Mouse (Mus musculus): ENCODE data around the gene Ldb1.

Ldb1 gene

GRCm38 (mm10) chr19:46044993-46045695 is at the start of gene Ldb1:
Gene Ldb1, minus strand, starts transcription at chr19:46045214.
- peak; percentile 89 to 91 for DNase-seq (ENCODE audit: low spot score in 2 of 2)

GRCm38 (mm10) chr19:46094144-46094543 is 49.1 kb upstream of the Ldb1 start:
- no peak for DNase-seq (ENCODE audit: low spot score in 2 of 2)

- no peak for DNase-seq (ENCODE audit: low spot score in 2 of 2)
Observed at GRCm38 (mm10) chr19:46091641-46092040, 46.6 kb upstream of the Ldb1 start.

GRCm38 (mm10) chr19:46087871-46088270 is 42.9 kb upstream of the Ldb1 start:
- no peak for DNase-seq (ENCODE audit: low spot score in 2 of 2)

- DNase-seq (ENCODE audit: low spot score in 2 of 2): peak in 1 of 2 experiments; percentile 75
Observed at GRCm38 (mm10) chr19:46086337-46086736, 41.3 kb upstream of the Ldb1 start.

- DNase-seq (ENCODE audit: low spot score in 2 of 2): no peak
Observed at GRCm38 (mm10) chr19:46085185-46085584, 40.2 kb upstream of the Ldb1 start.

GRCm38 (mm10) chr19:46078535-46078934 is 33.5 kb upstream of the Ldb1 start:
- DNase-seq (ENCODE audit: low spot score in 2 of 2): no peak

- DNase-seq (ENCODE audit: low spot score in 2 of 2): peak; percentile 100
Observed at GRCm38 (mm10) chr19:46075616-46076607, 30.9 kb upstream of the Ldb1 start, which contains the start of gene Nolc1. Gene Nolc1, plus strand, starts transcription at chr19:46075863.

GRCm38 (mm10) chr19:46074266-46074665 is 29.3 kb upstream of the Ldb1 start:
- DNase-seq (ENCODE audit: low spot score in 2 of 2): no peak

- DNase-seq (ENCODE audit: low spot score in 2 of 2): no peak
Observed at GRCm38 (mm10) chr19:46073285-46073684, 28.3 kb upstream of the Ldb1 start.

- DNase-seq (ENCODE audit: low spot score in 2 of 2): no peak
Observed at GRCm38 (mm10) chr19:46068054-46068453, 23.0 kb upstream of the Ldb1 start.

GRCm38 (mm10) chr19:46060845-46061244 is 15.8 kb upstream of the Ldb1 start:
- DNase-seq (ENCODE audit: low spot score in 2 of 2): no peak

- DNase-seq (ENCODE audit: low spot score in 2 of 2): no peak
Observed at GRCm38 (mm10) chr19:46058466-46058865, 13.5 kb upstream of the Ldb1 start.

- DNase-seq (ENCODE audit: low spot score in 2 of 2): peak; percentile 88
Observed at GRCm38 (mm10) chr19:46056947-46057607, 12.1 kb upstream of the Ldb1 start.

GRCm38 (mm10) chr19:46056388-46056946 is 11.5 kb upstream of the Ldb1 start:
- DNase-seq (ENCODE audit: low spot score in 2 of 2): peak; percentile 96 to 97

- DNase-seq (ENCODE audit: low spot score in 2 of 2): peak in 1 of 2 experiments; percentile 58
Observed at GRCm38 (mm10) chr19:46055752-46056387, 10.9 kb upstream of the Ldb1 start.

GRCm38 (mm10) chr19:46050462-46050861 is 5.4 kb upstream of the Ldb1 start:
- no peak for DNase-seq (ENCODE audit: low spot score in 2 of 2)

GRCm38 (mm10) chr19:46049129-46049528 is 4.1 kb upstream of the Ldb1 start:
- no peak for DNase-seq (ENCODE audit: low spot score in 2 of 2)

GRCm38 (mm10) chr19:46047426-46047825 is 2.4 kb upstream of the Ldb1 start:
- no peak for DNase-seq (ENCODE audit: low spot score in 2 of 2)

- no peak for DNase-seq (ENCODE audit: low spot score in 2 of 2)
Observed at GRCm38 (mm10) chr19:46046621-46047025, 1.6 kb upstream of the Ldb1 start.

GRCm38 (mm10) chr19:46045696-46046311 is 790 bp upstream of the Ldb1 start:
- DNase-seq (ENCODE audit: low spot score in 2 of 2): peak; percentile 68 to 83
